Mouse (Mus musculus) regulatory T cell (primary cell): ENCODE measurements around the gene Jaml.
"Not testable (repeated sequence)": the region's sequence is repeated elsewhere in the genome, so short reads cannot be mapped to it uniquely, and the experiment has no call there.

Source experiments
- in situ Hi-C: fragments of 300-600 bp; cut with MboI, MseI; formaldehyde crosslinking; loops from one replicate; pipeline ENCODE4 v1.15.1; 2025; ENCODE audit warnings: high pct_unique_total_duplicates

Gene Jaml

GRCm38 (mm10) chr9:45079011-45079410 lies at the start of gene Jaml:
Gene Jaml (plus strand): TSS chr9:45079183.
- in situ Hi-C loops: no loop called here

- in situ Hi-C loops: no loop called here
Observed at GRCm38 (mm10) chr9:45030341-45030740, 48.6 kb upstream of the Jaml start.

DNA sequence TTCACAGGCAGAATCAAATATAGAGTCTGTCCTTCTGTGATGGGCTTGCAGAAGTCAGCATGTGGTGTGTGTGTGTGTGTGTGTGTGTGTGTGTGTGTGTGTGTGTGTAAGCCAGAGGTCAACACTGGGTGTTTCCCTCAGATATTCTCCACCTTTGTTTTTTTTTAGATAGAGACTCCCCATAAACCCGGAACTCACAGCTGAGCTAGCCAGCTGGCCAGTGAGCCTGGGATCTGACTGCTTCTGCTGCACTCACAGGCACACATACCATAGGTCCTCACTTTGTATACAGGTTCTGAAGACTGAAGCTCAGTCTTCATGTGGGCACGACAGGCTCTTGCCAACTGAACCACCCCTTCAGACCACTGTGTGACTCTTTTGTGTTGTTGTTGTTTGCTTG lies 46.7 kb upstream of the Jaml start:
- in situ Hi-C loops: no loop called here

DNA sequence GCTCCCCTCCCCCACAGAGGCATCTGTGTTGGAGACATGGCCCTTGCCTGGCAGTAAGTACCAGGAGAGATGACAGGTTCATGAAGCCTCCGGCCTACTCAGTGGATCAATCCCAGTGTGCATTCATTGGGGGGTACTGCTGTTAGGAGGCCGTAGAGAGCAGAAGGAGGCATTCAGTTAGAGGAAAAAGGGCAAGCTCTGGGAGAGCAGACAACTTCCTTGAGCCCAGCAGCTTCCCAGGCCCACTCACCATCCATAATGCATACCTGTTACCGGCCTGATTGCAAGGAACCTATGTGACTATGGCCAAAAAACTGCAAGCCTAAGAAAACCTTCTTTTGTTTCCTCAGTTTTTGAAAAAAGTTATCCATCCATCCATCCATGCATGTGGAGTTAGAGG lies 44.5 kb upstream of the Jaml start:
- in situ Hi-C loops: no loop called here

- in situ Hi-C loops: not testable (repeated sequence)
Observed at GRCm38 (mm10) chr9:45037803-45038202, 41.2 kb upstream of the Jaml start.

- in situ Hi-C loops: no loop called here
Observed at GRCm38 (mm10) chr9:45039499-45039898, 39.5 kb upstream of the Jaml start, which contains the start of gene Mpzl2. Gene Mpzl2 (plus strand): TSS chr9:45039799.

DNA sequence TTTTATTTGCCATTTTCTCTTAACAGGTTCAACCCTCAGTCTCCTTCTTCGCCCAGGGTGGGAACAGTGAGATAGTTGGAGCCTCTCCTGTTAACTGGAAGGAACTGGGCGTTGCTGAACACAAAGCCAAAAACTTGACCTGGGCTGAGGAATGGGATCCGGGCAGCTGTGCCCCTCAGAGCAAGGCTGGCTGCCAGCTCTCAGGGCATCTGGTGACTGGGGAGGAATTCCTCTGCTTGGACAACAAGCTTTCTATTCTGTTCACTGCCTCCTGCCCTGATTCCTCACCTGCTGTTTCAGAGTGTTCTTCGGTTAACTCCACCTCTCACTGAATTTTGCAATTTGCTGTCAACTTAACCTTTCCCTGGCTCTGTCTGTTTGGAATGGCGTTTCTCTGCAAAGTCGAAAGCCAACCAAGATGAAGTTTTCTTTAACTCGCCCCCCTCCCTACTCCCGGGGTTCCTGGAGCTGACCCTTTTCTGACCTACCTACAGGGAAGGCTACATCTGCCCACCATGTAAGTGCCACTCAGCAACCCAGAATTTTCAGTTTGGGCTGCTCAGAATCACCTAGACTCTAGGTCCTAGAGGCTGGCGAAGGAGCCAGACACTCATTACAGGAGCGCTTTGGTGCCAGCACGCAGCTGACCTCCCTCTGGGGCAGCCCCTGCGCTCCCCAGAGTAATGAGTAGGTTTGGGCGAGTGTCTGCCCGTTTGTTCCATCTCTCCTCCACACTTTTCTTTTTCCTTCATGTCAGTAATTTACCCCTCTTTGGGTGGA lies 38.7 kb upstream of the Jaml start:
- in situ Hi-C loops: no loop called here

DNA sequence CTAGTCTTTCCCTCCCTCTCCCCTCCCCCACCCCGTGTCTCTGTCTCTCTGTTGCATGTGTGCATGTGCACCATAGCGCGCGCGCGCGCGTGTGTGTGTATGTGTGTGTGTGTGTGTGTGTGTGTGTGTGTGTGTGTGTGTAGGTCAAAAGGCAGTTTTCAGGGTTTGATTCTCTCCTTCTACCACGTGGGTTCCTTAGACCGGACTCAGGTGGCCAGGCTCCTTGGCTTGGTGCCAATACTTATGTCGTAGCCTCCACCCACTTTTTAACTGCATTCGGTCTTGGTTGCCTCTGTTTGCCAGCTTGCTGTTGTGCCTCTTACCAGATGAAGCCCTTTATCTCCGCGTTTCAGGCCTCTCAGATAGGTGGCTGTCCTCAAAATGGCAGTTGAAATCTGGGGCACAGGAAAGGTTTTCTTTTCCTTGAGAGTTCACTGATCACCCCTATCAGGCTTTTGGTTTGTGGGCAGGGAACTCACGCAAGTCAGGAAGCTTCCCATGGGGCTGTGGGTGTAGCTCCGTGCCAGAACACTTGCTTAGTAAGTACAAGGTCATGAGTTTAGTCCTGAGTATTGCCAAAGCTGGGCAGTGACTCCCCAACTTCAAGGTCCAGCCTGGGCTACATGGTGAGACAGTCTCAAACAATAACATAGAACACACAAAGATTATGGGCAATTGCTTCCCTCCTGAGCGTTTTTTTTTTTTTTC lies 37.7 kb upstream of the Jaml start:
- in situ Hi-C loops: no loop called here

DNA sequence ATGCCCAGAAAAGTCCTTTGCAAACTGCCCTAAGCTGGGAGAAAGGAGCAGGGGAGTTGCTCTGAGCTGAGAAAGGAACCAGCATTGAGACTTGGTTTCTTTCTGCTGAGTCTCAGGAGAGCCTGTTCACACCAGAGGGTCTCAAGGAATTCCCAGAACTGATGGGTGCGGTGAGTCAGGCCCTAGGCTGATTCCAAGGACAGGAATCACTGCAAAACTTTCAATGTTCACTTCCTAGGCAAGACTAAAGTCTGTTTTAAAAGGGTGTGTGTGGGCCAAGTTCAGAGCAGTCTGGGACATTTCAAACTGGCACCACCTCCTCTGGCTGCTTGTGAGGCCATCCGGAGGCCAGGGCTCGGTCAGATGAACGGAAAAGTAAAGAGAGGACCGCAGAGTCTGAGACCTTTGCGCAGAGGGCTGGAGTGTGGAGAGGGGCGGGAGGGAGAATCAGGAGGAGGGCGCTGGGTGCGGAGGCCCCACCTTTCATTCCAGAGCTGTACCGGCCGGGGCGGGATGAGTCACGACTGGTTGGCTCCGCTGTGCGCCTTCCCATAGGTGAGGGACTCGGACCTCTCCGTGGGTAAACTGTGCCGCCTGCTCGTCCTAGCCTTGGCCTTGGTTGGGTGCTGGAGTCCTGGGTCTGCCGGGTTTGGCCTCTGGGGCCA lies 36.8 kb upstream of the Jaml start:
- in situ Hi-C loops: no loop called here

- in situ Hi-C loops: no loop called here
Observed at GRCm38 (mm10) chr9:45042947-45043346, 36.0 kb upstream of the Jaml start.

GRCm38 (mm10) chr9:45046973-45047372 lies 32.0 kb upstream of the Jaml start:
- in situ Hi-C loops: no loop called here

DNA sequence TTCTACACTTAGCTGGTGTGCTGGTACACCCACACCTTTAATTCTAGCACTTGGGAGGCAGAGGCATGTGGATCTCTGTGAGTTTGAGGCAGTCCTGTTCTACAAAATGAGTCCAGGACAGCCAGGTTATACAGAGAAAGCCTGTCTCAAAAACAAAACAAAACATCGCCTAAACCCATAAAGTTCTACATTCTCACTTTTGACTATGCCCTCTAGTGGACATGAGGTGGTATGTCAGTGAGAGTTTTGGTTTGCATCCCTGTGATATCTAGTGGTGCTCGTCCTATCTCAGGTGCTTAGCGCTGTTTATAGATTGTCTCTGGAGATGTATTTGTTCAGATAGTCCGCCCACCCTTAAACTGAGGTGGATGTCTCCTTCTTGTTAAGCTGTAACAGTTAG lies 30.5 kb upstream of the Jaml start:
- in situ Hi-C loops: no loop called here

DNA sequence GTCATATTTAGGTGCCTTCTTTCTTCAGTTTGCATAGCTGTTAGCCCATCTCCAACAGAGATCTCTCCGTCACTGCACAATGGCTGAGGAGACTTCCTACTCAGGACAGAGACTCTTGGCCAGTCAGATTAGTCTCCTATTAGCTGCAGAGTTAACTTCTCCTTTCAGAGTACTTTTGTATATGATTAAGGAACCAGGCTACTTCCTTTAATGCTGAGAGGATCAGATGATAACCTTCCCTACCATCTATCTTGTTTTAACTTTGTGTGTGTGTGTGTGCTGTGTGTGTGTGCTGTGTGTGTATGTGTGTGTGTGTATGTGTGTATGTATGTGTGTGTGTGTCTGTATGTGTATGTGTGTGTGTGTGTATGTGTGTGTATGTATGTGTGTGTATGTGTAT lies 29.3 kb upstream of the Jaml start:
- in situ Hi-C loops: no loop called here

- in situ Hi-C loops: no loop called here
Observed at GRCm38 (mm10) chr9:45050301-45050700, 28.7 kb upstream of the Jaml start.

DNA sequence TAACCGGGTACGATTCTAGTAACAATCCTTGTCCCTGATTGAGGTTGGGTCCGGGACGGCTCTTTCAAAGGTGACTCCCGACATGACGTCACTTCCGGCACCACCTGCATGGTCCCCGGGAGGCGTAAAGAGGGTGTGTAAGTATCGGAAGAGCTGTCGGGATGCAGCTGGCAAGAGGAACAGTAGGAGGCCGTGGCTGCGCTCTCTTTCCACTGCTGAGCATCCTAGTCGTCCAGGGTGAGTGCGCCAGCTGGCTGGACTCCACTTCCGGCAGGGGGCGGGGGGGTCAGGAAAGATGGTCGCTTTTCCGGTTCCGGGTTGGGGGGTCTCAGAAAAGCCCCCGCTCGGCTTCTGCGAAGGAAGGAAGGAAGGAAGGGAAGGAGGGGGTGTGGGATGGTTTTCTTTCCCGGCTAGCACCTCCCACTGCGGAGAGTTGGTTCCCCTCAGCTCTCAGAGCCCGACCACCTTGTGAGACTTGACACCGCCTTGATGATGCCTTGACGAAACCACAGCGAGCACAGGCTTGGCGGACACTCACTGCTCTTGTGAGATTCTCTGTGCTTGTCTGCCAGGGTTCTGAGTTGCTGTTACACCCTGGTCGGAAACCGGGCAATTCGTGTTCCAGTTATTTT lies 23.8 kb upstream of the Jaml start, which contains the start of gene Mpzl3:
Gene Mpzl3, plus strand, starts transcription at position 105 of the 632 bp plus-strand sequence.
- in situ Hi-C loops: no loop called here

GRCm38 (mm10) chr9:45058304-45058940 lies 20.6 kb upstream of the Jaml start:
- in situ Hi-C loops: no loop called here

GRCm38 (mm10) chr9:45060151-45060550 lies 18.8 kb upstream of the Jaml start:
- in situ Hi-C loops: no loop called here

DNA sequence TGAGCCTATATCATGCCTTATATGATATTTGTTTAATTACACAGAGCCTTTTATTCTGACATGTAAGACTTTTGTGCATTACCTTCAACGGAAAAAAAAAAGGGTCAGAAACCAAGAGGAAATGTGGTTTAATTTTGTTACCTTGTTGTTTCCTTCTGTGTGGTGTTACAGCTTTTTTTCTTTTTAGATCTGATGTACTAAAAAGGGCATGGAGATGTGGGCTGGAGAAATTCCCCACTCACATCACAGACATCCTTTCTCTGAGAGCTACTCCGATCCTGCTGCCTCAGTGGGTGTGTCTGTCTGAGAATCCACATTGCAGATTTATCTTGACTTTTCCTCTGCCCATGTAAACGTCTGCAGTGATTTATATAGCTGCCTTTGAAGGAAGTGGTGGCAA lies 16.3 kb upstream of the Jaml start:
- in situ Hi-C loops: no loop called here

- in situ Hi-C loops: no loop called here
Observed at GRCm38 (mm10) chr9:45064421-45064820, 14.6 kb upstream of the Jaml start.

DNA sequence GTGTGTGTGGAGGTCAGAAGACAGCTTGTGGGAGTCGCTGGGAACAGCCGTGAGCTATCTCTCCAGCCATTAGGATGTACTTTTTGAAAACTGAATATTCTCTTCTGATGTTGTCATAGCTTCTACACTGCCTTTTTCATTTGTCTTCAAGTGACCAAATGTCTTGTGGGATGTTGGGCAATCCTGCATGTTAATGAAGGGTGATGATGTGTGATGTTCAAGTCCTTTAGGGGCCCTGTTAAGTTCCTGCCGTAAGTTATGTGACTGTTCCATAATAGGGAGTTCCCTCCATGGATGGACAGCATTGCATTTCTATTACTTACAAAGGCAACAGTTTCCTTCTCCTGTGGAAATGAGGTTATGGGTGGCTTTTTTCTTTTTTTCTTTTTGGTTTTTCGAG lies 12.2 kb upstream of the Jaml start:
- in situ Hi-C loops: no loop called here

DNA sequence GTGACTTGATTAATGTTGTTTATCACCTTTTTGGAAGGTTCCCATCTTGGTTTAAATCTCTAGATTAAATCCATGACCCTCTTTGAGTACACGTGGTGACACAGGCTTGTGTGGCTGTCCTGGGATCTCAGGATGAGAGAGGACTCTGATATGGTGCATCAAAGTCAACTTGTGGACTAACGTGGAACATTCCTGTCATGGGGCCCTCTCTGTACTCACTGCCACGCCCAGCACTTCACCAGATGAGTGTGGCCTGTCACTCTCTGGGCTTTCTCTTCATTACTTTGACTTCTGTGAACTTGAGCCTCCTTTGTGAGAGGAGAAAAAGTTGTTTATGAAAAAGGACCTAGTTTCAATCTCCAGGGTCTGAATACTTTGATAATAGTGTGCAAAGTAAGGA lies 7.2 kb upstream of the Jaml start:
- in situ Hi-C loops: no loop called here

GRCm38 (mm10) chr9:45077859-45078258 lies 1.1 kb upstream of the Jaml start:
- in situ Hi-C loops: no loop called here
